Mouse (Mus musculus) olfactory bulb, adult 2 months (tissue): Measurements from ENCODE around the gene Xrcc6.

Experiments
- CTCF ChIP-seq: fragments of 200-500 bp; IDR thresholded peaks from 2 replicates; pipeline ENCODE4 v1.5.1; 2012; ENCODE audit warnings: low read depth, mild to moderate bottlenecking, low read length, moderate library complexity; ENCODE audit not compliant: insufficient read depth
- POLR2A ChIP-seq: fragments of 200-500 bp; IDR thresholded peaks from 2 replicates; pipeline ENCODE4 v1.6.1; 2012; ENCODE audit warnings: mild to moderate bottlenecking, low read depth, low read length, moderate library complexity; ENCODE audit not compliant: insufficient read depth

GRCm38 (mm10) chr15:81956457-81956856, 31.2 kb upstream of the Xrcc6 start:
- TF ChIP-seq CTCF (peak; percentile 98; the same call in 1 of the 2 replicates), POLR2A (no peak)
